Mouse (Mus musculus) kidney, postnatal 0 days (tissue): Measurements from ENCODE around the gene Gnao1. TPM values are rescaled to one million over a fixed set of nuclear protein-coding genes. Genes with fewer than 3 reads are reported as not detected.

ENCODE experiments used
- ATAC-seq: fragments of 200-750 bp; cut with Nextera tagmentation; replicated peaks from 2 replicates; pipeline ENCODE4 v1.8.0; 2017; ENCODE audit warnings: low read depth, moderate number of reproducible peaks, moderate TSS enrichment, moderate library complexity; ENCODE audit not compliant: low FRiP score
- DNase-seq: peaks from one replicate; pipeline ENCODE4 v3.0.0-alpha.2; 2016; ENCODE audit warnings: low spot score
- H3K27ac ChIP-seq: fragments of 300-500 bp; sonication (generic); 2 replicates; pipeline ENCODE4 v1.5.1; 2014; ENCODE audit warnings: mild to moderate bottlenecking
- H3K27me3 ChIP-seq: fragments of 300-500 bp; sonication (generic); 2 replicates; pipeline ENCODE4 v1.6.1; 2014; ENCODE audit warnings: low read length, mixed read lengths; ENCODE audit not compliant: insufficient read depth
- H3K36me3 ChIP-seq: fragments of 300-500 bp; sonication (generic); 2 replicates; pipeline ENCODE4 v1.6.1; 2014; ENCODE audit warnings: low read length, mixed read lengths; ENCODE audit not compliant: insufficient read depth
- H3K4me1 ChIP-seq: fragments of 300-500 bp; sonication (generic); replicated peaks from 2 replicates; pipeline ENCODE4 v1.6.1; 2014; ENCODE audit warnings: antibody characterized with exemption, low read length, mixed read lengths; ENCODE audit not compliant: insufficient read depth
- H3K4me2 ChIP-seq: fragments of 300-500 bp; sonication (generic); 2 replicates; pipeline ENCODE4 v1.6.1; 2014; ENCODE audit warnings: mild to moderate bottlenecking, low read length, moderate library complexity, mixed read lengths
- H3K4me3 ChIP-seq: fragments of 300-500 bp; sonication (generic); replicated peaks from 2 replicates; pipeline ENCODE4 v1.5.1; 2014; ENCODE audit warnings: low read depth, low read length
- H3K9ac ChIP-seq: fragments of 300-500 bp; sonication (generic); 2 replicates; pipeline ENCODE4 v1.6.1; 2014; ENCODE audit warnings: low read depth, low read length
- H3K9me3 ChIP-seq: fragments of 300-500 bp; sonication (generic); replicated peaks from 2 replicates; pipeline ENCODE4 v1.6.1; 2016; ENCODE audit warnings: low read length, inconsistent platforms, mixed read lengths
- CTCF ChIP-seq: IDR thresholded peaks from 2 replicates; pipeline ENCODE4 v1.5.1; 2016; ENCODE audit warnings: antibody characterized with exemption, low read depth, mild to moderate bottlenecking, moderate library complexity
- WGBS: fragments of 180-500 bp; shearing (Covaris S2); extraction: QIAGEN DNeasy Blood & Tissue Kit; methylation state at CpG from one replicate; pipeline ENCODE4 v1.1.7; 2014; 5-methylcytosine and 5-hydroxymethylcytosine counted together
- microRNA-seq: library from miRNA; unstranded; fragments of <30 nt; microRNA quantifications from one replicate; pipeline ENCODE4, GENCODE M21; 2016
- polyA plus RNA-seq: library from polyadenylated mRNA; unstranded; fragments of >200 nt; fragmentation: Nextera tagmentation; extraction: Ambion mirVana; gene quantifications from 2 replicates; pipeline ENCODE4 v1.2.1, GENCODE M21; 2015

Gene Gnao1
- polyA plus RNA-seq, 1 experiment from 2014 or later = 1.7 TPM

DNA sequence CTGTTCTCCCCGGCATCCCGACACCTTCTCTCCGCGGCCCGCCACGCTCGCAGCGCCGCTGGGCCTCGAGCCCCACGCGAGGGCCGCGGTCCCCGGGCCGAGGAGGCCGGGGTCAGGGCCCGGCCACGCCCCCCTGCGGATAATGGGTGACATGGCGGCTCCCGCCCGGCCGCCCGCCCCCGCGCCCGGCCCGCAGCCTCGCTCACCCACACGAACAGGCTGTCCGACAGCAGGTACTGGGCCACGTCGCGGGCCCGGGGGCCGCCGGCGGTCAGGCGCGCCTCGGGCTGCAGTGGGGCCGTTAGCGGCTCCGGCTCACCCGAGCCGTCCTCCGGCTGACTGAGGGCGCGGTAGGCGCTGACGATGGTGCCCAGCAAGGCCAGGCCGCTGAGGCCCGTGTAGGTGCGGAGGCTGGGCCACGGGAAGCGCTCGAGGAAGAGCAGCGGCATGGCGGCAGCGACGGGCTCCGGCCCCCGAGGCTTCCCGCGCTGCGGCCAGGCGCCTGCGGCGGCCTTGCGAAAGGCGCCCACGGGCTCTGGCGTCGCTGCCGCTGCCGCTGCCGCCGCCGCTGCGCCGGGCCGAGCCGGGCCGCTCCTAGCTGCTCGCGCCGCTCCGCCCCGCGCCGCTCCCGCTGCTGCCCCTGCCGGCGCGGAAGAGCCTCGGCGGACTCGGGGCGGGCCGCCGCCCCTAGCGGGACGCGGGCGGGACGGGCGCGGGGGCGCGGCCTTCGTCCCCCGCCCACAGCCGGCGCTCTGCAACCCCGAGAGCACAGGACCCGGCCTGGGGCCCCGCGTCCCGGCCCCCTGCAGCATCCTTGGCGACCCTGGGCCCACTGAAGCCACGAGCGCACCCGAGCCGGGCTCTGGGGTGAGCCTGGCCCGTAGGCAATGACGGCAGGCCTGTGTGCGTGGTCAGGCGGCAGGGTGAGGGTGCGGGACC is 202.5 kb downstream of the Gnao1 start, which contains the start of gene Amfr:
Amfr (minus strand) TSS at position 830 of the 939 bp plus-strand sequence.
- H3K36me3 ChIP-seq = no peaks in the 10 kb centered on the region
- under 1% methylated on average over 95 of the region's 130 CpGs for WGBS
- TF ChIP-seq CTCF = peak; percentile 28; the same call in 1 of the 2 replicates

DNA sequence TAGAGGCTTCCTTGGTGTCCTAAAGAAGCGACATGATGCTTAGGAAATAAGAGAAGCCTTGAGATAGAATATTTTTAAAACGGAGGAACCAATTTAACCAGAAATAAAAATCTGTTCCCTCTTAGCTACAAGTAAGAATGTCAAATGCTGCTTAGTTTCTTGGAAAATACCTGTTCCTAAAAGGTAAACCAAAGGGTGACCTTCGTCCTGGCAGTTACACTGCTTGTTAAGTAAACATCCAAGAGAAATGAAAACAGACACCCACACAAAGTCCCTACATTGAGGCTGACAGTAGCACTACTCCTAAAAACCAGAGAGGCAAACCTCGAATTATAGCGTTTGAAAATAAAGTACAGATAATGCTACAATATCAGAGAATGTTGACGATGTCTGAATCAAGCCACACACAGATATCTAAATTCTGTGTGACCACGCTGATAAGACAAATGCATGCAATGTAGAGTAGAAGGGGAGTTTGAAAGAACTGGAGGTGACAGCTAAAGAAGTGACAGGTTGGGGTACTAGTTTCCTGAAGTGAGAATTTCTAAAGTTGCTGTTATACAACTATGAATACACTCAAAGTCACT is 203.4 kb downstream of the Gnao1 start:
- Histone ChIP-seq H3K4me1 (peaks cover 14% of the 10 kb centered on the region; the same call in 1 of the 2 replicates), H3K27ac (peak overlapping the region; percentile 96; the same call in 1 of the 2 replicates), H3K36me3 (no peaks in the 10 kb centered on the region), H3K27me3 (no peaks in the 10 kb centered on the region), H3K9me3 (no peaks in the 10 kb centered on the region), H3K4me2 (peak overlapping the region; percentile 88), H3K9ac (peak overlapping the region; percentile 99), H3K4me3 (peak overlapping the region; percentile 98)
- no peak for ATAC-seq
- no peak for TF ChIP-seq CTCF
- WGBS = 32% methylated on average over 7 of the region's 7 CpGs
- DNase-seq = no peak

More for the DNA sequence above, 202.5 kb downstream of the Gnao1 start, which contains the start of gene Amfr:
- Histone ChIP-seq H3K4me3 (peak within 1 kb of the TSS; percentile 98), H3K4me1 (peaks cover 14% of the 10 kb centered on the region; the same call in 1 of the 2 replicates), H3K27ac (peak within 1 kb of the TSS; percentile 96), H3K27me3 (no peaks in the 10 kb centered on the region), H3K4me2 (peak within 1 kb of the TSS; percentile 88), H3K9ac (peak within 1 kb of the TSS; percentile 99), H3K9me3 (no peaks in the 10 kb centered on the region)
- DNase-seq = peak; percentile 86
- peak; percentile 96 for ATAC-seq

Small RNA genes within 50 kb of the gene (microRNA-seq; reads per million reads assigned to microRNA genes)
- gene Gm24159 = not detected

Other genes with a start within 250 kb of the Gnao1 start
- gene Amfr, start 202.9 kb downstream of the Gnao1 start, polyA plus RNA-seq = 65.8 and 71.7 TPM in 2 replicates
- 106 TPM in 2 replicates for gene Nudt21, start 227.1 kb downstream of the Gnao1 start, polyA plus RNA-seq
- gene Ogfod1, start 227.2 kb downstream of the Gnao1 start, polyA plus RNA-seq = 5.8 and 6.1 TPM in 2 replicates